Mouse (Mus musculus) ES-Bruce4 (cell line): ENCODE measurements around the gene Rnf213. TPM values are rescaled to one million over a fixed set of nuclear protein-coding genes. Genes with fewer than 3 reads are reported as not detected.

Experiments
- H3K27ac ChIP-seq: 2 replicates; pipeline ENCODE4 v1.5.1; 2012; ENCODE audit warnings: low read length, inconsistent platforms; ENCODE audit not compliant: insufficient read depth
- H3K27me3 ChIP-seq: 2 replicates; pipeline ENCODE4 v1.6.1; 2012; ENCODE audit warnings: mild to moderate bottlenecking, low read length, inconsistent platforms; ENCODE audit not compliant: control insufficient read depth, poor library complexity, insufficient read depth, severe bottlenecking
- H3K36me3 ChIP-seq: 2 replicates; pipeline ENCODE4 v1.6.1; 2012; ENCODE audit warnings: inconsistent platforms, mild to moderate bottlenecking, low read length, moderate library complexity; ENCODE audit not compliant: control insufficient read depth, poor library complexity, insufficient read depth, severe bottlenecking
- H3K4me1 ChIP-seq: one replicate; pipeline ENCODE4 v1.8.1; 2011; ENCODE audit warnings: low read length; ENCODE audit not compliant: control insufficient read depth, insufficient read depth
- H3K4me3 ChIP-seq: 2 replicates; pipeline ENCODE4 v1.5.1; 2011; ENCODE audit warnings: low read depth, mild to moderate bottlenecking, low read length
- H3K9ac ChIP-seq: 2 replicates; pipeline ENCODE4 v1.6.1; 2012; ENCODE audit warnings: low read depth, mild to moderate bottlenecking, inconsistent platforms; ENCODE audit not compliant: poor library complexity, severe bottlenecking
- H3K9me3 ChIP-seq: replicated peaks from 2 replicates; pipeline ENCODE4 v1.6.1; 2012; ENCODE audit warnings: mild to moderate bottlenecking, low read length, inconsistent platforms; ENCODE audit not compliant: control insufficient read depth, poor library complexity, insufficient read depth, severe bottlenecking
- CTCF ChIP-seq: IDR thresholded peaks from one replicate; pipeline ENCODE4 v1.8.1; 2011; ENCODE audit warnings: low read depth, low read length
- EP300 ChIP-seq: IDR thresholded peaks from 2 replicates; pipeline ENCODE4 v1.6.1; 2011; ENCODE audit warnings: low read depth, low read length; ENCODE audit not compliant: insufficient read depth
- POLR2A ChIP-seq: IDR thresholded peaks from one replicate; pipeline ENCODE4 v1.8.1; 2011; ENCODE audit warnings: low read length; ENCODE audit not compliant: insufficient read depth
- polyA plus RNA-seq: library from polyadenylated mRNA; stranded (reverse); fragments of >200 nt; gene quantifications from 2 replicates; pipeline ENCODE4 v1.2.4, GENCODE M21; 2011; ENCODE audit warnings: low read depth; ENCODE audit not compliant: missing spikeins, insufficient read depth, insufficient read length

Gene Rnf213
- polyA plus RNA-seq, 1 experiment = 22.4 TPM

- no peaks in the 10 kb centered on the region for H3K4me1 ChIP-seq
- H3K27ac ChIP-seq = no peak overlapping the region
- TF ChIP-seq CTCF = no peak
- TF ChIP-seq POLR2A = no peak
- TF ChIP-seq EP300 = no peak
- no peak overlapping the region for H3K4me3 ChIP-seq
- no peaks in the 10 kb centered on the region for H3K9me3 ChIP-seq
- no peaks in the 10 kb centered on the region for H3K36me3 ChIP-seq
- no peak overlapping the region for H3K9ac ChIP-seq
- H3K27me3 ChIP-seq = no peaks in the 10 kb centered on the region
Measured at GRCm38 (mm10) chr11:119513038-119513659, 120.2 kb downstream of the Rnf213 start.

GRCm38 (mm10) chr11:119514108-119514860, 121.4 kb downstream of the Rnf213 start:
- H3K4me1 ChIP-seq = no peaks in the 10 kb centered on the region
- H3K9me3 ChIP-seq = no peaks in the 10 kb centered on the region
- no peaks in the 10 kb centered on the region for H3K27me3 ChIP-seq
- no peak overlapping the region for H3K9ac ChIP-seq
- no peak overlapping the region for H3K27ac ChIP-seq
- H3K36me3 ChIP-seq = no peaks in the 10 kb centered on the region
- peak overlapping the region; percentile 24; the same call in 1 of the 2 replicates for H3K4me3 ChIP-seq
- TF ChIP-seq POLR2A = no peak
- no peak for TF ChIP-seq EP300
- TF ChIP-seq CTCF = no peak

- Histone ChIP-seq H3K9ac (no peak overlapping the region), H3K4me3 (peak overlapping the region; percentile 24), H3K27me3 (no peaks in the 10 kb centered on the region), H3K4me1 (no peaks in the 10 kb centered on the region), H3K27ac (no peak overlapping the region), H3K9me3 (no peaks in the 10 kb centered on the region), H3K36me3 (no peaks in the 10 kb centered on the region)
- no peak for TF ChIP-seq POLR2A
- TF ChIP-seq EP300 = 0 out of 2 replicates have a peak, but pooled peaks have one; percentile 13
- TF ChIP-seq CTCF = no peak
Measured at GRCm38 (mm10) chr11:119514967-119515636, 122.2 kb downstream of the Rnf213 start.

DNA sequence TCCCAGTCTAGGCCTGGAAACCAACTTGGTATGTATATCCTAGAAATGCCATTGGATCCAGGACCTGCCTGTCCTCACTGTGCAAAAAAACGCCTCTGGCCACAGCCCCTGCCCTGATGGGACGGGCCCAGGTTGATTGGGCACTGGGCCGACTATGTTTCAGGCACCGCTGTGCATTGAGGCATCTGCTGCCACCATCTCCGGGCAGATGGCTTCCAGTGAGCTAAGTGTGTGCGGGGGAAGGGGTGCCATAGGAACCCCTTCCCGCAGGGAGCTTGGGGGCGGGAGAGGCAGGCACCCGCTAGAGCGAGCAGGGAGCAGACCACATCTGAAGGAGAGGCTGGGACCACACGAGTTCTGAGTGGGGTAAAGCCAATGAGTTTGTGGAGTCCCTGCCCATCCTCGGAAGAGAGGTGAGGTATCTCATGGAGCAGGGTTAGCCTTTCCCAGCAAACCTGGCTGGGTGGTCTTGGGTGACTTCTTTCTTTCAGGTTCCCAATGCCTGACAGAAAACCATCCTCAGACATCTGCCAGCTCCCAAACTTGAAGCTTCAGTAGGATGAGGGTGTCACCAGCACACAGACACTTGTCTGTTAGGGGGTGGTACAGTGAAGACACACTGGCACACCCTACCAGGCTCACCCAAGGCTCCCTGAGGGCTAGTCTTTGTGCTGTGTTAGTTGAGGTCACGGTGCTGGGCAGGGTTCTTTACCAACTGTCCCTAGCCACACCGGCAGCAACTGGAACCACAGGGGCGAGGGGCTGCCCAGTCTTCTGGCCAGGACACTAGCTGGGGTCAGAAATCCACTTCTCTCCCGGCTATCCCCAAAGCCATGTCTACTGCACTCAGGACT, 123.2 kb downstream of the Rnf213 start:
- Histone ChIP-seq H3K9ac (no peak overlapping the region), H3K4me3 (peak overlapping the region; percentile 20), H3K27ac (no peak overlapping the region), H3K36me3 (no peaks in the 10 kb centered on the region), H3K9me3 (no peaks in the 10 kb centered on the region), H3K27me3 (no peaks in the 10 kb centered on the region), H3K4me1 (no peaks in the 10 kb centered on the region)
- no peak for TF ChIP-seq EP300
- no peak for TF ChIP-seq CTCF
- no peak for TF ChIP-seq POLR2A

DNA sequence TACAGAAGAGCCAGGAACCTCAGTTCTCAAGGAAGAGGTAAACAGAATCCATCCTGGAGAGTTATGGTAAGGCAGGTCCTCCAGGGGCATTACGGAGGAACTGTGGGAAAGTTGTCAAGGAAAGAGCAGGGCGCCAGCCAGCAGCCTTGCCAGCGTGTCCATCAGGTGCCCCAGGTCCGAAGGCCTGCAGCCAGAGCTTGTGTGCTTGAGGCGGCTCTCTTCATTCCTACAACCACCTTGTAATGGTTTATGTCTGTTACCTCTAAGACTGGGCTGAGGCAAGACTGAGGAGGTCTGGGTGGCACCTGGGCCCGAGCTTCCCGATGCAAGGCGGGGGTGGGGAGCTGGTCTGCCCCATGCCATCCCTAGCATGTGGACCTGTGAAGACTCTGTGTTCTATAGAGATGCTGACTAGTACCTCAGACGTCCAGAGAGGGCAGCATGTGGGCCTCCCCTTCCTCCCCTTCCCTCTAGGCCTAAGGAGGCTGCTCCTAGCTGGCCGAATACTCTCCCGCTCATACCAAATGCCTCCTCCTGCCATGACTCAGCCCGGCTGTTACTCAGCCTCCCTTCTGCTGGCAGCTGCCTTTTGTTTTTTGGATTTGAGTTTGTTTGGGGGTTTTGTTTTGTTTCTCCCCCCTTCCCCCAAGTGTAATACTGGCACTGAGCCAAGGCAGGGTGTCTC, 123.9 kb downstream of the Rnf213 start:
- H3K4me1 ChIP-seq = no peaks in the 10 kb centered on the region
- no peak overlapping the region for H3K4me3 ChIP-seq
- no peaks in the 10 kb centered on the region for H3K9me3 ChIP-seq
- no peak overlapping the region for H3K27ac ChIP-seq
- TF ChIP-seq CTCF (no peak), POLR2A (no peak)
- H3K36me3 ChIP-seq = no peaks in the 10 kb centered on the region
- H3K9ac ChIP-seq = no peak overlapping the region
- H3K27me3 ChIP-seq = no peaks in the 10 kb centered on the region
